Mouse (Mus musculus) heart, postnatal 0 days (tissue): Measurements from ENCODE around the gene Foxe1.

Source experiments
- CTCF ChIP-seq: IDR thresholded peaks from 2 replicates; pipeline ENCODE4 v1.5.1; 2016; ENCODE audit warnings: antibody characterized with exemption, control low read depth, low read depth
- EP300 ChIP-seq: IDR thresholded peaks from 2 replicates; pipeline ENCODE4 v1.6.1; 2016; ENCODE audit warnings: antibody characterized with exemption, low read depth

DNA sequence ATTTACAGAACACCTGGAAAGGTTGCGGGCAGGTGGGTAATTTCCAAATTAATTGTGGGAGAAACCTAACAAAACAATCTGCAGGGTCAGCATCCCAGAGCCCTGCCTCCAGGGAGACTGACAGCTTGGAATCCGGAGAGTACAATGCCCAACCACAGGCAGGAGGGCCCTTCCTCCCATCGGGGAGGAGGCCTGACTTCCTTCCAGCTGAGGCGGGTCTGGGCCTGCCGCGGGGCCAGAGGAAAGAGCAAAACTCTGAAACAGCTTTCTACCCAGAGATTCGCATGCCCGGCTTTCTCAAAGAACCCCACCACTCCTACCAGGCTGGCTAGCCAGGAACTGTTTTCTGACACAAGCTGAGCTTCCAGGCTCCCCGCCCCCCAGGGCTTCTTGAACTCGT, 9.6 kb downstream of the Foxe1 start:
- TF ChIP-seq EP300 (no peak), CTCF (no peak)
